Mouse (Mus musculus) testis, adult 2 months (tissue): Measurements from ENCODE around the gene Ugt1a5. TPM values are rescaled to one million over a fixed set of nuclear protein-coding genes. Genes with fewer than 3 reads are reported as not detected.

Experiments used
- H3K27ac ChIP-seq: fragments of 200-500 bp; 2 replicates; pipeline ENCODE4 v1.5.1; 2012; ENCODE audit warnings: low read depth, low read length; ENCODE audit not compliant: control insufficient read depth, insufficient read depth
- H3K27me3 ChIP-seq: fragments of 200-500 bp; 2 replicates; pipeline ENCODE4 v1.6.1; 2012; ENCODE audit warnings: mild to moderate bottlenecking, low read length, moderate library complexity; ENCODE audit not compliant: control insufficient read depth, insufficient read depth
- H3K36me3 ChIP-seq: fragments of 200-500 bp; 2 replicates; pipeline ENCODE4 v1.6.1; 2012; ENCODE audit warnings: mild to moderate bottlenecking, low read length; ENCODE audit not compliant: control insufficient read depth, insufficient read depth
- H3K4me1 ChIP-seq: fragments of 200-500 bp; 2 replicates; pipeline ENCODE4 v1.6.1; 2012; ENCODE audit warnings: low read length; ENCODE audit not compliant: control insufficient read depth, insufficient read depth
- H3K4me3 ChIP-seq: fragments of 200-500 bp; 2 replicates; pipeline ENCODE4 v1.5.1; 2012; ENCODE audit warnings: low read depth, mild to moderate bottlenecking, low read length, moderate library complexity, mixed read lengths; ENCODE audit not compliant: control insufficient read depth
- CTCF ChIP-seq: fragments of 200-500 bp; IDR thresholded peaks from 2 replicates; pipeline ENCODE4 v1.5.1; 2012; ENCODE audit warnings: low read depth, mild to moderate bottlenecking, inconsistent platforms, low read length, moderate library complexity; ENCODE audit not compliant: control insufficient read depth, insufficient read depth, insufficient replicate concordance
- POLR2A ChIP-seq: fragments of 200-500 bp; IDR thresholded peaks from 2 replicates; pipeline ENCODE4 v1.6.1; 2012; ENCODE audit warnings: low read depth, mild to moderate bottlenecking, inconsistent platforms, low read length, moderate library complexity; ENCODE audit not compliant: control insufficient read depth
- polyA plus RNA-seq: library from polyadenylated mRNA; depleted of rRNA; stranded (reverse); fragments of >200 nt; gene quantifications from 2 replicates; pipeline ENCODE4 v1.2.3, GENCODE M21; 2012

Ugt1a5 gene
- polyA plus RNA-seq, 1 experiment = 0.09 TPM

DNA sequence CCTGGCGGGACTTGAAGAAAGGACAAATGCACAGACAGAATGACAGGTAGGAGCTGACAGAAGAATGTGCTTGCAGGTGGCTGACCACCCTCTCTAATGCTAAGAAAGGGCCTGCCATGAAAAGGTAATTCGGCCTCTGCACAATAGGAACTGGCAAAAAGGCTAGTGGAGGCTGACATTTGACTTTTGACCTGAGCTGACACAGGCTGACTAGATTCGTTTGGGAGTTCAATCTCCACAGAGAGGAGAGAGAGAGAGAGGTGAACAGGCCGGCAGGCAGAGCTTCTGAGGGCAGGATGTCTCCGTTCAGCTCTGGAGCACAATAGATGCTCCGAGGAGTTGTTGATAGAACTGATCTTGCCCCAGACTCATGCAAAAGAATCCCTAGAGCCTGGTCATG is 80.6 kb downstream of the Ugt1a5 start:
- Histone ChIP-seq H3K4me1 (no peaks in the 10 kb centered on the region), H3K4me3 (no peak overlapping the region)
- no peak for TF ChIP-seq CTCF
- no peak for TF ChIP-seq POLR2A

DNA sequence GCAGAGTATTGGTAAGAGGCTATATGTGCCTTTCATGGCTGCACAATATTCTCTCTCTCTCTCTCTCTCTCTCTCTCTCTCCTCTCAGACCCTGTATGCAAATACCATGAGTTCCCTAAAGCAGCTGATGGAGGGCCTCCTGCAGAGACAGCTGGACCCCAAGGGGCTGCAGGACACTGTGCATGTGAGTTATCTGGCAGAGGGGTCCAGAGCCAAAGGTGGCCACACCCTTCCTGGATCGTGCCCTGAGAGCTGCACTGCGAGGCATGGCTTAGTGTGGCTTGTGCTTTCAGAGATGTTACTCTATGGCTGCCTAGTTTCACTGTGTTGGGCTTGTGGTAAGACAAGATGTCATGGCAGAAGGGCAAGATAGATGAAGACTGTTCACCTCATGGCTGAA is 81.8 kb downstream of the Ugt1a5 start:
- H3K27me3 ChIP-seq = no peaks in the 10 kb centered on the region
- no peak overlapping the region for H3K27ac ChIP-seq
- H3K4me1 ChIP-seq = no peaks in the 10 kb centered on the region
- TF ChIP-seq CTCF (no peak), POLR2A (no peak)
- H3K36me3 ChIP-seq = no peaks in the 10 kb centered on the region
- H3K4me3 ChIP-seq = no peak overlapping the region

More for the DNA sequence above, 80.6 kb downstream of the Ugt1a5 start:
- Histone ChIP-seq H3K27ac (no peak overlapping the region), H3K27me3 (no peaks in the 10 kb centered on the region), H3K36me3 (no peaks in the 10 kb centered on the region)

DNA sequence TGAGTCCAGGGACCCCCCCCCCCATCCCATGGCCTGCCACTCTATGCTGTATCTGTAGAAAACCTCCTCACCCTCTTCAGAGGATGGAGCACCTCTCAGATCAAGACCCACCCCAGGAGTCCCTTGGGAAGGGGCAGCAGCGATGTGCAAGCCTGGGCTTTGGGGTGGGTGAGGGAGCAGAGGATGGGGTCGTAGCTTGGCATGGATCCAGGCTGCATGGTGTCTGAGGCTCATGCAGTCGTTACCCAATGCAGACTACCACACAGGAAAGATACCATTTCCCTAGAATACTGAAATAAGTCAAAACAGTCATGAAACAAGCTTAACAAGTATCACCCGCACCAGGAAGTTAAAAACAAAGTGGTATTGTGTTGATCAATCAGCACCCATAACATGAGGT is 82.8 kb downstream of the Ugt1a5 start:
- Histone ChIP-seq H3K27ac (no peak overlapping the region), H3K4me1 (no peaks in the 10 kb centered on the region), H3K27me3 (no peaks in the 10 kb centered on the region), H3K36me3 (no peaks in the 10 kb centered on the region), H3K4me3 (no peak overlapping the region)
- TF ChIP-seq CTCF = no peak
- no peak for TF ChIP-seq POLR2A

DNA sequence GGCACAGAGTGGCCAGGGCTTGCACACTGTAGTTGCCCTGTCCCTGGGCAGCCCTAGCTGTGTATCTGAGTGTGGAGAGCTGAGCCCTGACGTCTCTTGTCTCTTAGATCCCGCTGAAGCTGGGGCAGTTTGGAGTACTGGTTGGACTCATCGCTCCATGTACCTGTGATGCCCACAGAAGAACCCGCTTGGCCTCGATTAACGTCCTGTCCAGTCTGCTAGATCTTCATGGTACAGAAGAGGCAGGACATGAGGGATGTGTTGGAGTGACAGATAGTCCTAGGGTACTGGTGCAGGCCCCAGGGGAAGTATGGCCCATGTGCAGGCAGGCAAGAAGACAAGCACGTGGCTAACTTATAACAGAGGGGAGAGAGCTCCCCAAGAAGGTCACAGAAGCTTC is 83.8 kb downstream of the Ugt1a5 start:
- no peaks in the 10 kb centered on the region for H3K36me3 ChIP-seq
- no peaks in the 10 kb centered on the region for H3K4me1 ChIP-seq
- no peak overlapping the region for H3K27ac ChIP-seq
- no peaks in the 10 kb centered on the region for H3K27me3 ChIP-seq
- H3K4me3 ChIP-seq = no peak overlapping the region
- TF ChIP-seq CTCF (no peak), POLR2A (no peak)

DNA sequence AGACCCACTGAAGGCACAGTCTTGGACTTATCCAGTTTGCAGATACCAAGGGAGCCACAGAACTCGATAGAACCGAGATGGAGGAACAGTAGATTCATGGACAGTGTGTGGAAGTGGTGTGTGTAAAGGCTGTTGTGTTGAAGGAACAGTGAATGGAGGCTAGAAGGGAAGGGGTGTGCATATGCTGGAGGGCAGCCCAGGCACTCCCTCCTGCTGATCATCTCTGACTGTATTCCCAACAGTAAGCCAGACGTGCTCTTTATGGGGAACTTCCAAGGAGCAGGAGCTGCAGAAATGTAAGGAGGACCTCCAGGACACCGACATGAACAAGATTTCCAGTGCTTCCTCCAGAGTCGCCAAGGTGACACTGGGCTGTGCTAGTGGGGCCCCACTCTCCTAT is 84.2 kb downstream of the Ugt1a5 start:
- Histone ChIP-seq H3K4me1 (no peaks in the 10 kb centered on the region), H3K27me3 (no peaks in the 10 kb centered on the region), H3K4me3 (no peak overlapping the region), H3K27ac (no peak overlapping the region), H3K36me3 (no peaks in the 10 kb centered on the region)
- TF ChIP-seq CTCF (no peak), POLR2A (no peak)

DNA sequence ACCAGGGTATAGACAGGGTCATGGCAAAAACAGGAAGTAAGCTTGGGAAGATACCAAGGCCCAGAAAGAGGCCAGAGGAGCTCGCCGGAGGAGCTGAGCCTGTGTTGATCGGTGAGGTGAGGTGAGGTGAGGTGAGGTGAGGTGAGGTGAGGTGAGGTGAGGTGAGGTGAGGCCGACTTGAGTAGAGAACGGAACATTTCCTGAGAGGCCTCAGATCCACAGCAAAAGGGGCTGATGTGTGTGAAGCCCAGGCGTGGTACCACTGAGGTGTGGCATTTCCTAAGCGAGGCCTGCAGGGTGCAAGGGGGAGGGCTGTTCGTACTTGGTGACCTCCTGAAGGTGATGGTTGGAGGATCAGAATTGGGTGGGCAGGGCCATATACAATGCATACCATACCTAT is 87.3 kb downstream of the Ugt1a5 start:
- Histone ChIP-seq H3K27ac (no peak overlapping the region), H3K36me3 (no peaks in the 10 kb centered on the region)
- TF ChIP-seq POLR2A = no peak
- TF ChIP-seq CTCF = no peak

GRCm38 (mm10) chr1:88253540-88253939 is 87.7 kb downstream of the Ugt1a5 start:
- Histone ChIP-seq H3K27me3 (no peaks in the 10 kb centered on the region), H3K4me1 (no peaks in the 10 kb centered on the region), H3K4me3 (no peak overlapping the region), H3K27ac (no peak overlapping the region), H3K36me3 (no peaks in the 10 kb centered on the region)
- TF ChIP-seq CTCF (no peak), POLR2A (no peak)

More for the DNA sequence above, 87.3 kb downstream of the Ugt1a5 start:
- Histone ChIP-seq H3K4me3 (no peak overlapping the region), H3K4me1 (no peaks in the 10 kb centered on the region), H3K27me3 (no peaks in the 10 kb centered on the region)

GRCm38 (mm10) chr1:88254793-88255465 is 89.1 kb downstream of the Ugt1a5 start:
- TF ChIP-seq POLR2A (no peak), CTCF (no peak)

More at GRCm38 (mm10) chr1:88254793-88255465, 89.1 kb downstream of the Ugt1a5 start:
- Histone ChIP-seq H3K4me1 (no peaks in the 10 kb centered on the region; the same call in 1 of the 2 replicates), H3K27ac (no peak overlapping the region), H3K27me3 (no peaks in the 10 kb centered on the region), H3K4me3 (no peak overlapping the region), H3K36me3 (no peaks in the 10 kb centered on the region)
